Mouse (Mus musculus): ENCODE measurements around the gene Wdr1.

Gene Wdr1

DNA sequence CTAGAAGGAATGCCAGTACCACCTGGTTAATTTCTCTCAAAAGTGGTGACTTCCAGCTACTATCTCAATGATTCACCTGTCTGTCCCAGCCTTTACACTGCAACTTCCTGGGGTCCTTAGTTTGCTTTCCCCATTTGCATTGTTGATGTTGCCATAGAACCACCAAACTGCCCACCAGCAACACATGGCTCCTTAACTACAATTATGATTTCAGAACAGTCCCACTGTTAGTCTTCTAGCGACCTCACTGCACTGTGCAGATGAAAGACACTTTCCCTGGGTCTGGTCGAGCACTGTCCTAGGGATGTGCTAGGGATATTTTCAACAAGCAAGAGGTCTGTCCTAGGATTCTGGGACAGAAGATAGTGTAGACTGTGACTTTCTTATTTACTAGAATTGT is at the start of gene Wdr1:
Gene Wdr1, minus strand, starts transcription at position 101 of the 400 bp plus-strand sequence.
- in situ Hi-C loops (cut with MboI; ENCODE audit: unreplicated experiment in 2 of 2), result loop anchor here in 1 of 2 experiments (25.0 kb wide), 1 partner anchor 526 kb away; the partner anchor contains the start of gene Stx18

DNA sequence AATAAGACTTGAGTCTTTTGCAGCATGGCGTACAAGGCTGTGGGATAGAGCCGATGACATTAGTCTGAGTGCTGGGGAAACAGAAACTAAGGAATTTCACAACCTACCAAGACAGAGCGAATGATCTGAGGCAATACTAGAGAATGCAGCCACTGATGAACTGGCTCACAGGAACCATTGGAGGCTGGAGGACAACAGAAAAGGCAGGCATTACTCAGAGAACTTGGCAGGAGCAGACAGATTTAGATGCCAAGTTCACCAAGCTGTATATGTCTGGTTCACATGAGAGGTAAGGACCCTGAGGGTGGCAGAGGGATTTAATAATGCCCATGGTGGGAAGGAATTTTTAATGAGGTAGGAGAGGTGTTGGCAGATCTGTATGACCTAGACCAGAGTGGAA is 48.1 kb upstream of the Wdr1 start:
- in situ Hi-C loops (cut with MboI; ENCODE audit: unreplicated experiment in 2 of 2), result loop anchor here in 1 of 2 experiments (10.0 to 25.0 kb wide), 2 partner anchors 86 to 1324 kb away; no protein-coding TSS in a partner anchor

DNA sequence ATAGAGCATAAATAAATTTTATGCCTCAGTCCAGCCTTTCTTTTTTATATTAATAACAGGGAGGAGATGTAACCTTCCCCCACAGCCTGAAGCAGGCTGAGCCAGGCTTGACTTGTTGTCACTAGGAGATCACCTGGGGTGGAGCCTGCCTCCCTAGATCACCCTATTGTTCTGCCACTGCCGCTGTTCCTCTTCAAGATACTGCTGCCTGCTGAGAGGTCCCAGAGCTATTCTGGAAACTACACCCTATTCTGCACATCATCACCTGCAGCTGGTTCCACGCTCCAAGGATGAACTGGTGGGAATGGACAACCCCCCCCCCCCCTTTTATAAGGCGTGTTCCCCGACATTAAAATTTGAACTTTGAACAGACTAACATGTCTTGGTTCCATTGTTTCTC is 45.2 kb upstream of the Wdr1 start:
- in situ Hi-C loops (cut with MboI; ENCODE audit: unreplicated experiment in 2 of 2), result loop anchor here in 1 of 2 experiments (25.0 kb wide), 1 partner anchor 1321 kb away; no protein-coding TSS in a partner anchor

DNA sequence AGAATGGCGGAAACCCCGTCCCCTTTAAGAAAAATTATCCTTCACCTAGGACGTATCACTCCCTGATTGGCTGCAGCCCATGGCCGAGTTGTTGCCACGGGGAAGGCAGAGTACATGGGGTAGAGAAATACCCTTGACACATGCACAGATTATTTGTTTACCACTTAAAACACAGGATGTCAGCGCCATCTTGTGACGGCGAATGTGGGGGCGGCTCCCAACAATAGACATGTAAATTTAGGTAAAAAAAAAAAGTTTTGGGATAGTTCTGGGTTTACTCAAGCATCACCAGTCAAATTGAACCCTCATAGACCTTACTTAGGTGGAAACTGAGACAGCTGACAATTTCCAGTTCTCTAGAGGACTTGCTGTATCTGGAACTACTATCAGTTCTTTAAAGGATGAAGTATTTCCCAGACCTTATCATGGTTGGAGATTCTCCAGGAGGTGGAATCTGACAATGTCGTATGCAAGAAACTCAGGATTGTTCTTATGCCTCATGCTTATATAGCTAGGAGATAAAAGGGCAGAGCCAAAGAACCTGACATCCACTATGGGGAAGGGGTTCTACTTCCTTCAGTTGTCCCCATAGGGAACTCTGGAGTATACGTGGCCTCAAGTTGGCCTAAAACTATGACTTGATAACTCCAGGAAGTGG is 35.8 kb upstream of the Wdr1 start:
- in situ Hi-C loops (cut with MboI; ENCODE audit: unreplicated experiment in 2 of 2), result no loop called here

DNA sequence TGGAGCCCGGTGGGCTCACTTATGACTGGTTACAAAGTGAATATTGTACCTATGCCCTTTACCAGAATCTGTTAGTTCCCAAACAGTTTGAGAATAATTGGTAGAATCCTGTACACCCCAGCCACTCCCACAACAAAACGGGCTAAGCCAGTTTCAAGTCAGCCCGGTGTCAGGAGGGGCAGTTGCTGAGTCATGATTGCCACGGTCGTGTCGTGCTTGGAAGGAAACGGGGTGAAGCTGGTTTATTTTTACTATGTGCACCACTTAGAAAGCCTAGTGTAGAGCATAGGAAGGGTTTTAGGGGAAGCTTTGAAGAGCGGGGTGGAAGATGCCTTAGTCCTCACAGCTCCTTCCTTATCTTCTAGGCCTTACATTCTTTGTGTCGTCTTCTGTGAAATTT is 25.9 kb upstream of the Wdr1 start:
- in situ Hi-C loops (cut with MboI; ENCODE audit: unreplicated experiment in 2 of 2), result no loop called here

DNA sequence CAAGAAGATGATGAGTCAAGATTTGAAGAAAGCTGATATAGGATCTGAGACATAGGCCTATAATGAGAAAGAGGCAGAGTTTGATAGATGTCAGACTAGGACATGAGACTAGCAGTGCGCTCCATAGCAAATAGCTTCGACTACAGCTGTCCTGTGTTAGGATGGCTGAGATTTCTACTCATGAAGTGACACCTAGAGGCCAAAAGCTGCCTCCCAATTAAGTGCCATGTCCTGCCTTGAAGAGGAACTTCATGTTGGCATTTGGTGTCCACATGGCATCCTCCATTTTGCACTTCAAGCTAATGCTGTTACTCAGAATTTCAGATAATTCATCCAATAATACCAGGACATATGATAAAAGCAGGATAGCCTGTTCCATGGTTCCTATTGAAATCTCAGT is 22.4 kb upstream of the Wdr1 start:
- in situ Hi-C loops (cut with MboI; ENCODE audit: unreplicated experiment in 2 of 2), result no loop called here

DNA sequence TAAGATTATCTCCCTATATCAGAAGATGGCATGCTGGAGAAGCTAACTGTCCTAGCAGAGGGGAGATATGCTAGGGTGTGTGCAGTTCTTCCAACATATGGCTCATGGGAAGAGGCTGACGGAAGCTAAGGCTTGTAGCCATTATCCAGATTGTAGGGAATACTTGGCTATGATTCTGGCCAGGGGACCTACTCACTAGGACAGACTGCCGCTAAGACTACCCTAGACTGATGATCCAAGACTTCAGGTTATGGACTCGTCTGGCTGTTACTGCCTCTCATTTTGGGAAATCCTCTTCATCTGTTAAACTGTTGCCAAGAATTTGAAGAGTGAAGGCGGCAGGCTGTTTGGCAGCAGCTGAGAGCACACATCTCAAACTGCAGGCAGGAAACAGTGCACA is 20.0 kb upstream of the Wdr1 start:
- in situ Hi-C loops (cut with MboI; ENCODE audit: unreplicated experiment in 2 of 2), result no loop called here

DNA sequence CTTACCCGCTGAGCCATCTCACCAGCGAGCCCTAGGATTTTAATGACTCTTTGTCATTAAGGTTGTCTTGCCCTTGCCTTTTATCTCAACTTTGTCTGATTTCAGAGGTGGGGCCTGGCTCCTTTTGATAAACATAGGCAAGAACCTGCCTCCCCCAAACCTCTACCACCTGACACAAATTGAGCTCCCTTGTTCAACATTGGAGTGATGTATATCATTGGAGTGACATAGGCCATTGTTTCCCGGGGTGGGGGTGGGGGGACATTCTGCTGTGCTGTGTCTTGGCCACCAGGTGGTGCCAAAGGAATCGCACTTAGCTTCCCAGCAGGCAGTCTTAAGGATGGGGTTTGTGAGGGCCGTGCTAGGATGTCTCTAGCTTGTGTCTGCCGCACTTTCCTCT is 17.7 kb upstream of the Wdr1 start:
- in situ Hi-C loops (cut with MboI; ENCODE audit: unreplicated experiment in 2 of 2), result no loop called here

DNA sequence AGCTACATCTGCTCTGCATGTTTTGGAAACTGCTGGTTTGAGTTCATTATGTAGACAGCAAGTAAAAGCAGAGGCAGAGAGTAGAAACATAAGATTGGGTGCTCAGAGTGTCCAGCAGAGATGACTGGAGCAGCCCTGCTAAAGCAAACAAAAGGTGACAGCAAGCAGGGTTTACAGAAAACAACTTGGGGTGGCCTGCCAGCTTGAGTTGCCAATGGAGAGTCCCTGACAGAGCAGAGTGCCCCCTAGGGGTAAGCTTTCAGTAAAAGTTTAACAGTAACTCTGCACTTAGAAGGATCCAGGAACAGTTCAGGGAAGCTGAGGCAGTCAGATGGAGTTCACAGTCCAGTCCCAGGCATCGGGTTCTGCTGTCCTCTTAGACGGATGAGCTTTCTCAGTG is 7.9 kb upstream of the Wdr1 start:
- in situ Hi-C loops (cut with MboI; ENCODE audit: unreplicated experiment in 2 of 2), result loop anchor here in 1 of 2 experiments (25.0 kb wide), 1 partner anchor 534 kb away; the partner anchor contains the start of gene Stx18

DNA sequence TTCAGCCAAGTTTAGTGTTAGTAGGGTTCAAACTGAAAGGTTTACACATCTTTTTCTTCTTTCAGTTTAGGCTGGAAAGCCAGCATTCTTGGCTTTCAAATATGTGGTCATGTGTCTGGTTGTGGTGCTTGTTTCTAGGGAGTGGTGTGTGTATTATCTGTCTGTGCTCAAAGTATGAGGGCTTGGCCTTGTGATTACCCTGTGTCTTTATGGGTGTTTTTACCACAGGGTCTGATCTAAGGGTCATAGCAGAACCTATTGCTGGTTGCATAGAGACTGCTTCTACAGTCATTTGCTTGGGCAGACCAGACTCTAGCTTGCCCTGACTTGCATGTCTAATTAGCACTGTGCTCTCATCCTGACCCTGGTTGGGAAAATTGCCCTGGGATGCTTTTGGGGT is 5.6 kb upstream of the Wdr1 start:
- in situ Hi-C loops (cut with MboI; ENCODE audit: unreplicated experiment in 2 of 2), result loop anchor here in 1 of 2 experiments (25.0 kb wide), 1 partner anchor 531 kb away; the partner anchor contains the start of gene Stx18

DNA sequence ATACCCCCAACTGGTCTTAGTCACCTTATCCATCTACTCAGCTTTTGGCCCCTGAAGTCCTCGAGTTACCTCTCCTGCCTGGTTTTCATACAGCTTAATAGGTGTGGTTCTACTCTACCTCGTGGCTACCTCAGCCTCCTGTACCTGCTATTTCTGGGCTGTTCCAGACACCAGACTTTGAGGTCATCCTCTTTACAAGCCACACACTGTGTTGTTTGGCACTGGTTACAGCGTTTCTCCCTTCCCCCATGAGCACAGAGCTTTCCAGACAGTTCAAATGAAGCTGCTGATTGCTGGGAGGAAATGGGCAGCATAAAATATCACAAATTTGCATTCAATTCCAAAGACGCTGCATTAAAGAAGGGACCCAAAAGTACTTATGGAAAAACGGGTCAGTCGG is 1.8 kb upstream of the Wdr1 start:
- in situ Hi-C loops (cut with MboI; ENCODE audit: unreplicated experiment in 2 of 2), result loop anchor here in 1 of 2 experiments (25.0 kb wide), 1 partner anchor 528 kb away; the partner anchor contains the start of gene Stx18

DNA sequence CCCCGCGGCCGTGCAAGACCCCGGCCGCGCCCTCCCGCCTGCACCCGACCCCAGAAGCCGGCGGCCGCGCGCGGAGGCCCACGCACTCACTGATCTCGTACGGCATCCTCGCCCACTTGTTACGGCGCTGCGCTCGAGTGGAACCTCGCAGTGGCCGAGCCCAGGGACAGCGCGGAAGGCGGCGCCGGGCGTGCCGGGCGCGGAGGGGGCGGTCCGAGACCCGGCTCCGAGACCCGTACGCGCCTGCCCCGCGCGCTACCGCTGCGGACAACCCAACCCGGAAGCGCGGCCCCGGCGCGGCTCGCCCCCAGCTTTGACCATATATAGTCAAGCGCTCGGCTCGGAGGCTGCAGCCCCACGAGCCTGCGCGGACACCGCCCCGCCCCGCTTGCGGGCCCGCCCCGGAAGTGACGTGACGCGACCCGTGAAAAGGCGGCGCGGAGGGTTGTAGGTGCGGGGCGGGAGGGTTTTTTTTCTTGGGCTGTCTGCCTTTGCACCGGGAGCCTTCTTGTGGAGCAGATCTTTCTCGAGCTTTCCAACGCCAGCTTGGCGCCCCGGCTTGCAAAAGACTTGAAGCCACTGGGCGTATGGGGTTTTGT is 1.5 kb downstream of the Wdr1 start:
- in situ Hi-C loops (cut with MboI; ENCODE audit: unreplicated experiment in 2 of 2), result loop anchor here in 1 of 2 experiments (25.0 kb wide), 1 partner anchor 524 kb away; the partner anchor contains the start of gene Stx18

DNA sequence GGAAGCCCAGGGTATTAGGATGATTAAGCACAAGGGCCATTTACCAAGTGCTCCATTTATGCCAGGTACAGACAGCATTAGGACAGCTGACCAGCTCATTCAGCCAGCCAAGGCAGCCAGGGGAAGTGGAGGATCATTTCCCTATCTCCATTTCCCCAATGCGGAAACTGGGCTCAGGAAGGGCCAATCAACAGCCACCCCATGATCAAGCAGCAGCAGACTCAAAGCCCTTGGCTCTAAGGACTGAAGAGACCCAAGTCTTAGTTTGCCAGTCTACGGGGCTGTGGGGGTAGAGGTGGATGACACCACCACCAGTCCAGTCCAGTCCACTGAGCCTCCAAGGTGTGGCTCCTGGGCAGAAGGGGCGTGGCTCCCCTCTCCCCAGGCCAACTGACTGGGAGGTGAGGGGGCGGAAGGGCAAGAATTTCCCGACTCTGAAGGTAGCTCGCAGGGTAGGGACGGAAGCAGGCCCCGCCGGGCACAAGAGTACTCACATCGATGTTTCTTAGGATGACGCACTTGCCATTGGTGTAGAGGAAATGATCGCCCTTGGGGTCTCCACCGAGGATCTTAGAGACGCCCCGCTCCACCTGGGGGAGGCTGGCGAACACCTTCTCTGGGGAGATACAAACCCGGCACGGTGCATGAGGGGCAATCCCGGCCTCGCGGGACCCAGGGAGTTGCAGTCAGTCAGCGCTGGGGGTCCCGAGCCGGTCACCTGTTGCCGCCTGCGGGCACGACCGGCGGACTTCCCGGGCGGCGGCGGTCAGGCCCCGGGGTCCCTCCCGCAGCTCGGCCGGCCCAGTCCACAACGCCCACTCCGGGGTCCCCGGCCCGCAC is 2.2 kb downstream of the Wdr1 start:
- in situ Hi-C loops (cut with MboI; ENCODE audit: unreplicated experiment in 2 of 2), result loop anchor here in 1 of 2 experiments (25.0 kb wide), 1 partner anchor 524 kb away; the partner anchor contains the start of gene Stx18

DNA sequence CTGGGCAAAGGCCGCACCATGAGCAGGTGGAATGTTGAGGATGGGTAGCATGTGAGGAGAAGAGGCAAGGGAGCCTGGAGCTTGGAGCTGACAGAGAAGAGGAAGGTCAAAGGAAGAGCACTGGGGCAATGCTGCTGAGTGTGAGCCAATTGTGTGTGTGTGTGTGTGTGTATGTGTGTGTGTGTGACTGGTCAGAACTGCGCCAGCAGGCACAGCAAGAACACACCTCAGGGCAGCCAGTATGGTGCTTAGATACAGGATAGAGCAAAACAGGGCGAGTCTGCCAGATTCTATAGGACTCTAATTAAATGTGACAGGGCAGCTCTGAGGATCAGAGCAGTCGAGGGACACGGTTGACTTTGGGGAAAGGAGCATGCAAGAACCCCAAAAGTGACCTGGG is 4.2 kb downstream of the Wdr1 start:
- in situ Hi-C loops (cut with MboI; ENCODE audit: unreplicated experiment in 2 of 2), result loop anchor here in 1 of 2 experiments (25.0 kb wide), 1 partner anchor 522 kb away; the partner anchor contains the start of gene Stx18

DNA sequence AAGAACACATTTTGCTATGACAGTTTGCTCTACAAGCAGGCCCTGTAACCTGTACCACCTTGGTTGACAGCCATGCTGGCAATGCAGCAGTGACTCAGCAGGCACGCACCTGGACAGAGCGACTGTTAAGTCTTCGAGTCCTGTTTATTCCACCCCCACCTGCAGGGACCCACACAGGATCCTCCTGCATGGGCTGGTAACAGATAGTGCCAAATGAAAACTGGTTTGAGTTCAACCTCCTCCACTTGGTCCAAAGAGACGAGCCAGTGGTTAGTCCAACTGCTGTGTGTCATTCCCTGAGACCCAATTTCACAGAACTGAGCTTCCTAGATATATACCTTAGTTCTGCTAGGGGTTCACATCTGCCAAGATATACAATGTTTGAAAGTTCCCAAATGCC is 5.2 kb downstream of the Wdr1 start:
- in situ Hi-C loops (cut with MboI; ENCODE audit: unreplicated experiment in 2 of 2), result loop anchor here in 1 of 2 experiments (25.0 kb wide), 1 partner anchor 521 kb away; the partner anchor contains the start of gene Stx18

DNA sequence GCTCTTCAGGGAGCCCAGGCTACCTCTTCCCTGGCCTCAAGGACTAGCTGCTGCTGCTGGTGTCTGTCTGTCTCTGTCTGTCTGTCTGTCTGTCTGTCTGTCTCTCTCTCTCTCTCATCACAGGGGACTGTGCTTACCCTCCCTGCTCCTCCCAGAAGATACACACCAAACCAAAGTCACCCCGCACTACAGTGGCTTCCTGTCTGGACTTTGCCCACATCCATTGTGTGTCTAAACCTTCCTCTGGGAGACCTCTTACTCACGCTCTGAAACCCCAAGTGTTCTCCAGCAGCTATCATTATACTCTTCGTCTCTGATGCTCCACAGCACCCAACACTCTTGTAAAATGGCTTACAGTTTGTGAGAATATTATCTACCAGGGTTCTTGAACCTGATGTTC is 6.6 kb downstream of the Wdr1 start:
- in situ Hi-C loops (cut with MboI; ENCODE audit: unreplicated experiment in 2 of 2), result loop anchor here in 1 of 2 experiments (25.0 kb wide), 1 partner anchor 519 kb away; the partner anchor contains the start of gene Stx18

DNA sequence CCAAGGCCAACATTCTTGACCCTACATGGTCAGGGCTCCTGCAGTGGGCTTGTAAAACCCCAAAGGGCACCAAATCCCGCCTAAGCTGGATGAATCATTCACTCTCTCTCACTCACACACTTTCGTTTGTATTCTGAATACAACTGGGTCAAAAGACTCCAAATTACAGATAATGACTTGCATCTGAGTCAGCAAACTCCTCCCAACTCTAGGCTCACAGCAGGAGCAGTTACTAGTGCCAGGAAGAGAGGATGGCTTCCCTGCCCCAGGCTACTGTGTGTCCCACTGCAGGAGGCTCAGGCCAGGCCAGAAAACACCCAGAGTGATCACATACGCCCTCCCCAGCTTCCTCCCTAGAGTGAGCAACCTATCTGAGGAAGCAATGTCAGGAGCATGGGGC is 9.1 kb downstream of the Wdr1 start:
- in situ Hi-C loops (cut with MboI; ENCODE audit: unreplicated experiment in 2 of 2), result loop anchor here in 1 of 2 experiments (25.0 kb wide), 1 partner anchor 517 kb away; the partner anchor contains the start of gene Stx18

DNA sequence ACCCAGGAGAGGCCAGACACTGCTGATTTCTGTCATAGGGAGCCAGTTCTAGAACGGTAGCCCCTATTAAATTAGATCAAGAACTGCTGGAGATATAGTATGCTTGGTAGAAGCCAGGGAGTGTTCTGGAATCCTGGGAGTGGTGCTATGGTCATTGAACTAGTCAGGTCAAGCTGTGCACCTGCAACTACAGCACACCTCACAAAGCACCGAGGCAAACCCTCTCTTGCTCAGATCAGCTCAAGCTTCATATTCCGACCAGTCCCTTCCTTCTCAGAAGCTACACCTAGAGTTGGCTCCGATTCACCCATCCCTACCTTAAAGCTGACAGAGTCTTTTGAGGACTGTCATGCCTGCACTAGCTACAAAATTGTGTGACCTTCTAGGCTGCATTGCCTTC is 9.5 kb downstream of the Wdr1 start:
- in situ Hi-C loops (cut with MboI; ENCODE audit: unreplicated experiment in 2 of 2), result loop anchor here in 1 of 2 experiments (25.0 kb wide), 1 partner anchor 516 kb away; the partner anchor contains the start of gene Stx18

DNA sequence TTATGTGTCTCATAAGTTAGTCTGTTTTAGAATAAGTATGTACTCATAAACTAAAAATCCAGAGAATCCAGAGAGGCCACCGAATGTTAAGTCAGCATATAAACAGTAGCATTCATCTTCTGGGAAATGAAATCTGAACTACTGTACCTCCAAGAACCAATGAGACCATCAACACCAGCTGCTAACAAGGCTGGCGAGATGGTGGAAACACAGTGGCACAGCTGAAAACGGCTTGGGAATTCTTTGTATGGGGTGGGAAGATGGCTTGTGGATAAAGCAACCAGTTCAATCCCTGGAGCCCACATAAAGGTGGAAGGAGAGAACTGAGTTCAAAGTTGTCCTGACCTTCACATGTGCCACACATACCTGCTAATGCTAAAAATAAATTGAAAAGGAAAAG is 10.4 kb downstream of the Wdr1 start:
- in situ Hi-C loops (cut with MboI; ENCODE audit: unreplicated experiment in 2 of 2), result loop anchor here in 1 of 2 experiments (25.0 kb wide), 1 partner anchor 515 kb away; the partner anchor contains the start of gene Stx18

DNA sequence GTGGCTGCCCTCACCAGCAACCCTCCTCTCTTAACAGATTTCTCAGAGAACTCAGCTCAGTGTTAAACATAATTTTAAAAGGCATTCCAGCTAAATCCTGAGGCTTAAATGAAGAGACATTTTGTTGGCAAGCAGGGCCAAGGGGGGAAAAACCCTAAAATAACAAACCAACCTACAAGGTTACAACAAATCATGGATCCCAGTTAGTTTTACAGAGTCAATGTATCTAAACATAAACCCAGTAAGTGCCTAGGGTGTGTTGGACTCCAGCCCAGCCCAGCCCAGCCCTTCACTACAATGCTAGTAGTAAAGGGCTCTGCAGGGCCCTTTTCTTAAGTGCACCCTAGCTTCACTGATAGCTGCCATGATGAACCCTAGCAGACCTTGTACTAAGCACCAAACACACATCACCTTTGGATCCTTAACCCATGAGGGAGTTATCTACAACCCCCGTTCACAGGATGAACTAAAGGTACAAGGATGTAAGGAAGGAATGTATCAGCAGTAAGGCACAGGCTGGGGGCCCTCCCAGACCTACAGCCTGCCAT is 12.7 kb downstream of the Wdr1 start:
- in situ Hi-C loops (cut with MboI; ENCODE audit: unreplicated experiment in 2 of 2), result loop anchor here in 1 of 2 experiments (25.0 kb wide), 1 partner anchor 513 kb away; the partner anchor contains the start of gene Stx18
